ENCODE assay signal across 9 mouse cellular contexts in genomic region chr7:80132541-80132940, GRCm38 (mm10). TPM values are rescaled to one million over a fixed set of nuclear protein-coding genes. Genes with fewer than 3 reads are reported as not detected.
DNase-seq lines count a peak whose midpoint lies in the region; ATAC-seq and TF ChIP-seq lines count a peak whose summit lies in the region.
"Had no signal": no experiment of that assay in that cellular context is flagged by ENCODE, and none has a peak within 500 bp of the region (broad histone marks: within the 10 kb centered on the region; RNA-seq: fewer than 3 reads in every experiment).

No protein-coding gene starts in this region.

- no peak overlapping the region for H3K27ac ChIP-seq in forebrain, postnatal 0 days (ENCODE audit: low read depth, low read length)
- no peak overlapping the region for H3K27ac ChIP-seq in forebrain, embryonic 15.5 days (replicated peaks)
- no peak overlapping the region for H3K27ac ChIP-seq in midbrain, postnatal 0 days (ENCODE audit: low read depth, low read length)
- H3K27ac ChIP-seq: limb, embryonic 15.5 days had no signal

- TF ChIP-seq POLR2A in brain, embryonic 14.5 days (IDR thresholded peaks at IDR 0.05; ENCODE audit: borderline replicate concordance, extremely low read depth, insufficient read depth, insufficient read length, poor library complexity, severe bottlenecking): no peak

- no peaks in the 10 kb centered on the region for H3K4me1 ChIP-seq in forebrain, postnatal 0 days (ENCODE audit: insufficient read depth)
- H3K4me1 ChIP-seq in forebrain, embryonic 15.5 days: peaks cover 16% of the 10 kb centered on the region
- H3K4me1 ChIP-seq in midbrain, postnatal 0 days (ENCODE audit: insufficient read depth, low read length): no peaks in the 10 kb centered on the region

- H3K9ac ChIP-seq in forebrain, postnatal 0 days: no peak overlapping the region
- no peak overlapping the region for H3K9ac ChIP-seq in forebrain, embryonic 15.5 days (replicated peaks)
- H3K9ac ChIP-seq in midbrain, postnatal 0 days (replicated peaks; ENCODE audit: low read length, poor library complexity, severe bottlenecking): no peak overlapping the region
- H3K9ac ChIP-seq: limb, embryonic 15.5 days had no signal

- H3K9me3 ChIP-seq in forebrain, postnatal 0 days (ENCODE audit: low read length): 0 out of 2 replicates have a peak, but pooled peaks cover 8% of the 10 kb centered on the region
- H3K9me3 ChIP-seq in forebrain, embryonic 15.5 days: peaks cover 2% of the 10 kb centered on the region; the same call in 1 of the 2 replicates
- H3K9me3 ChIP-seq in midbrain, postnatal 0 days (ENCODE audit: low read length): peaks cover 7% of the 10 kb centered on the region; the same call in 1 of the 2 replicates

- H3K27me3 ChIP-seq in forebrain, postnatal 0 days (ENCODE audit: insufficient read depth, low read length): no peaks in the 10 kb centered on the region
- H3K27me3 ChIP-seq in forebrain, embryonic 15.5 days: no peaks in the 10 kb centered on the region
- no peaks in the 10 kb centered on the region for H3K27me3 ChIP-seq in midbrain, postnatal 0 days (ENCODE audit: insufficient read depth, low read length)
- H3K27me3 ChIP-seq: limb, embryonic 15.5 days had no signal

- H3K4me3 ChIP-seq in forebrain, postnatal 0 days (ENCODE audit: low read depth, low read length): no peak overlapping the region
- H3K4me3 ChIP-seq in forebrain, embryonic 15.5 days: no peak overlapping the region
- H3K4me3 ChIP-seq in midbrain, postnatal 0 days (ENCODE audit: low read depth, low read length): no peak overlapping the region
- H3K4me3 ChIP-seq: limb, embryonic 15.5 days had no signal

- WGBS in forebrain, postnatal 0 days: 55% methylated on average over 9 of the region's 9 CpGs
- 54% methylated on average over 9 of the region's 9 CpGs for WGBS in forebrain, embryonic 15.5 days
- 56% methylated on average over 9 of the region's 9 CpGs for WGBS in midbrain, postnatal 0 days

- H3K36me3 ChIP-seq in forebrain, postnatal 0 days (ENCODE audit: insufficient read depth): no peaks in the 10 kb centered on the region
- no peaks in the 10 kb centered on the region for H3K36me3 ChIP-seq in forebrain, embryonic 15.5 days
- no peaks in the 10 kb centered on the region for H3K36me3 ChIP-seq in midbrain, postnatal 0 days (ENCODE audit: insufficient read depth, low read length)
- H3K36me3 ChIP-seq: limb, embryonic 15.5 days had no signal

- peak; percentile 63 for DNase-seq in forebrain, postnatal 0 days
- peak; percentile 47 for DNase-seq in ovary, postnatal 36 days (ENCODE audit: low spot score)
- no peak for DNase-seq in ovary, postnatal 10 days (ENCODE audit: low spot score)
- peak; percentile 73 for DNase-seq in brain, embryonic 14.5 days (ENCODE audit: low read depth)
- DNase-seq in kidney, adult 9 months: peak; percentile 68
- DNase-seq in midbrain, postnatal 0 days (ENCODE audit: low spot score): peak; percentile 68
- DNase-seq in thymus, postnatal 25 days: peak; percentile 77

- H3K4me2 ChIP-seq in forebrain, postnatal 0 days (ENCODE audit: low read depth): no peak overlapping the region
- no peak overlapping the region for H3K4me2 ChIP-seq in forebrain, embryonic 15.5 days (replicated peaks)
- no peak overlapping the region for H3K4me2 ChIP-seq in midbrain, postnatal 0 days (ENCODE audit: low read depth, low read length, poor library complexity, severe bottlenecking)
- H3K4me2 ChIP-seq: limb, embryonic 15.5 days had no signal

- peak; percentile 68 for TF ChIP-seq CTCF in forebrain, postnatal 0 days (IDR thresholded peaks at IDR 0.05; ENCODE audit: low read depth)
- peak; percentile 66 for TF ChIP-seq CTCF in brain, embryonic 14.5 days (IDR thresholded peaks at IDR 0.05; ENCODE audit: borderline replicate concordance, extremely low read depth, insufficient read depth, insufficient read length)
- peak; percentile 74 for TF ChIP-seq CTCF in midbrain, postnatal 0 days (IDR thresholded peaks at IDR 0.05)

- peak; percentile 34; the same call in 1 of the 2 replicates for ATAC-seq in forebrain, postnatal 0 days
- ATAC-seq in forebrain, embryonic 15.5 days (replicated peaks): no peak
- no peak for ATAC-seq in midbrain, postnatal 0 days (ENCODE audit: low FRiP score)

RNA-seq across cellular contexts. Expression of gene Idh2, which starts 17.3 kb away (rescaled TPM):
- 143 and 145 TPM in 2 replicates for total RNA-seq in forebrain, postnatal 0 days (2014; rRNA removed)
- polyA plus RNA-seq in forebrain, postnatal 0 days (2015; fragmentation: Nextera tagmentation; extraction: Ambion mirVana): 110 and 128 TPM in 2 replicates
- polyA plus RNA-seq in forebrain, embryonic 15.5 days (2015; fragmentation: Nextera tagmentation; extraction: Ambion mirVana): 299 and 300 TPM in 2 replicates
- polyA plus RNA-seq in brain, embryonic 14.5 days (2012; rRNA removed): 230 and 297 TPM in 2 replicates
- total RNA-seq in midbrain, postnatal 0 days (2014; rRNA removed): 122 and 136 TPM in 2 replicates
- polyA plus RNA-seq in midbrain, postnatal 0 days (2015; fragmentation: Nextera tagmentation; extraction: Ambion mirVana): 115 and 124 TPM in 2 replicates

RNA-seq across cellular contexts. Expression of gene Sema4b, which starts 54.1 kb away (rescaled TPM):
- 24.5 and 35.6 TPM in 2 replicates for total RNA-seq in forebrain, postnatal 0 days (2014; rRNA removed)
- polyA plus RNA-seq in forebrain, postnatal 0 days (2015; fragmentation: Nextera tagmentation; extraction: Ambion mirVana): 17.0 and 22.4 TPM in 2 replicates
- 22.7 and 24.7 TPM in 2 replicates for polyA plus RNA-seq in forebrain, embryonic 15.5 days (2015; fragmentation: Nextera tagmentation; extraction: Ambion mirVana)
- polyA plus RNA-seq in brain, embryonic 14.5 days (2012; rRNA removed): 14.7 and 23.6 TPM in 2 replicates
- 40.3 and 43.7 TPM in 2 replicates for total RNA-seq in midbrain, postnatal 0 days (2014; rRNA removed)
- polyA plus RNA-seq in midbrain, postnatal 0 days (2015; fragmentation: Nextera tagmentation; extraction: Ambion mirVana): 26.3 and 29.2 TPM in 2 replicates
